9 mouse cellular contexts compared by ENCODE assay signal in genomic region chr10:76791475-76791874, GRCm38 (mm10).
A peak's percentile ranks its signal among the peaks of the same experiment; 100 is the strongest.
DNase-seq lines count a peak whose midpoint lies in the region.
"Had no signal": no experiment of that assay in that cellular context is flagged by ENCODE, and none has a peak within 500 bp of the region (broad histone marks: within the 10 kb centered on the region; RNA-seq: fewer than 3 reads in every experiment).

No protein-coding gene starts in this region.

- no peaks in the 10 kb centered on the region for H3K27me3 ChIP-seq in heart, embryonic 10.5 days (ENCODE audit: insufficient read depth, poor library complexity, severe bottlenecking)
- H3K27me3 ChIP-seq: limb, embryonic 12.5 days had no signal

- peaks cover 2% of the 10 kb centered on the region; the same call in 1 of the 2 replicates for H3K4me1 ChIP-seq in heart, embryonic 10.5 days
- H3K4me1 ChIP-seq: limb, embryonic 12.5 days had no signal

- no peak overlapping the region for H3K27ac ChIP-seq in heart, embryonic 10.5 days
- H3K27ac ChIP-seq: limb, embryonic 12.5 days had no signal

- no peak overlapping the region for H3K4me3 ChIP-seq in heart, embryonic 10.5 days
- H3K4me3 ChIP-seq: limb, embryonic 12.5 days had no signal

- DNase-seq in heart, postnatal 10 days, result peak; percentile 47 to 62
- no peak for DNase-seq in heart, embryonic 10.5 days (ENCODE audit: low spot score)
- peak; percentile 37 for DNase-seq in urinary bladder, postnatal 14 days (ENCODE audit: low spot score)
- DNase-seq in urinary bladder, postnatal 4 days (ENCODE audit: low spot score in 2 of 2), result no peak
- peak; percentile 65 for DNase-seq in cerebellum, adult 11-12 months
- DNase-seq in induced T-regulatory cell, adult 2 months (ENCODE audit: low read depth), result peak; percentile 63
- DNase-seq in lung, postnatal 36 days, result peak; percentile 73
- no peak for DNase-seq in urinary bladder, postnatal 10 days (ENCODE audit: low spot score)

- no peaks in the 10 kb centered on the region for H3K9me3 ChIP-seq in heart, embryonic 10.5 days
- H3K9me3 ChIP-seq: limb, embryonic 12.5 days had no signal

- H3K36me3 ChIP-seq in heart, embryonic 10.5 days, result no peaks in the 10 kb centered on the region

- 34% methylated on average over 1 of the region's 1 CpGs for WGBS in heart, embryonic 10.5 days

- intact Hi-C loops in heart, postnatal 10 days (cut with DNase I), result loop anchor here (2.0 kb wide), 1 partner anchor 229 kb away; no protein-coding TSS in a partner anchor

Comparison
In these comparisons a context has a peak if more than half of its experiments do, and no peak if none do; other contexts are left out.
1. DNase-seq: peak in heart, postnatal 10 days (2 of 2), urinary bladder, postnatal 14 days (single experiment), cerebellum, adult 11-12 months (single experiment), induced T-regulatory cell, adult 2 months (single experiment) and lung, postnatal 36 days (single experiment); none in heart, embryonic 10.5 days (single experiment), urinary bladder, postnatal 4 days (0 of 2) and urinary bladder, postnatal 10 days (single experiment).